ENCODE assay signal across 24 mouse cellular contexts in the genomic region with DNA sequence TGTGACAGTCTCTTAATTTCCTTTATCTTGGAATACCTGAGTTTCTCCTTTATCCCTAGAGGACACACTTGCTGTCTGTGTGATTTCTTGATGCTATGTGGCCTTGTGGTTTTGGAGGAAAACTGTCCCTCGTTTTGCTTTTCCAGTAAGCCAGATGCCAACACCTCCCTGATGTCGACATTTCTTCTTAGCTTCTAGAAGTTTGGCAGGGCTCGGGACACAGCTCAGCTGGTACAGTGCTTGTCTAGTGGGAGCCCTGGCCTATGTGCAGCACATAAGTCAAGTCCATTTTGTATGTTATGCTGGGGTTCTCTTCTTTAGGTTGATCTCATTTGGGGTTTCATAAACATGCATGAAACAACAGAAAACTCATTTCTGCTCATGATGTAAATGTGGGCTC.
"Had no signal": no experiment of that assay in that cellular context is flagged by ENCODE, and none has a peak within 500 bp of the region (broad histone marks: within the 10 kb centered on the region; RNA-seq: fewer than 3 reads in every experiment).

No protein-coding gene starts in this region.

- ATAC-seq: hindbrain, embryonic 16.5 days; inflammation-experienced regulatory T-cells, adult 6 months; intestine, embryonic 15.5 days; intestine, postnatal 0 days had no signal

- H3K9ac ChIP-seq: heart, embryonic 13.5 days; heart, embryonic 15.5 days; hindbrain, embryonic 12.5 days; hindbrain, embryonic 14.5 days; intestine, embryonic 15.5 days; limb, embryonic 13.5 days; limb, embryonic 15.5 days had no signal

- DNase-seq: gastrocnemius, adult 2 months; gastrocnemius, postnatal 10 days; gastrocnemius, postnatal 25 days; heart, adult 18-20 months; heart, postnatal 4 days; kidney, adult 18-20 months; kidney, adult 8-10 months; kidney, postnatal 10 days; kidney, postnatal 36 days; layer of hippocampus, adult 9-11 months; layer of hippocampus, postnatal 36 days; left cerebral cortex, postnatal 4 days had no signal

- H3K9me3 ChIP-seq: heart, embryonic 13.5 days; heart, embryonic 15.5 days; hindbrain, embryonic 10.5 days; hindbrain, embryonic 12.5 days; intestine, embryonic 15.5 days; limb, embryonic 13.5 days; limb, embryonic 15.5 days had no signal

- H3K36me3 ChIP-seq: heart, embryonic 13.5 days; heart, embryonic 15.5 days; hindbrain, embryonic 12.5 days; intestine, embryonic 15.5 days; limb, embryonic 13.5 days; limb, embryonic 15.5 days had no signal

- H3K4me3 ChIP-seq: gastrocnemius, adult 2 months; heart, embryonic 13.5 days; heart, embryonic 15.5 days; hindbrain, embryonic 10.5 days; hindbrain, embryonic 12.5 days; intestine, embryonic 15.5 days; limb, embryonic 13.5 days; limb, embryonic 15.5 days had no signal

- H3K27ac ChIP-seq: gastrocnemius, adult 2 months; heart, embryonic 13.5 days; heart, embryonic 15.5 days; hindbrain, embryonic 10.5 days; hindbrain, embryonic 12.5 days; hindbrain, embryonic 14.5 days; intestine, embryonic 15.5 days; limb, embryonic 13.5 days; limb, embryonic 15.5 days had no signal

- H3K4me2 ChIP-seq: heart, embryonic 11.5 days; heart, embryonic 13.5 days; heart, embryonic 15.5 days; hindbrain, embryonic 12.5 days; hindbrain, embryonic 14.5 days; intestine, embryonic 15.5 days; limb, embryonic 13.5 days; limb, embryonic 15.5 days had no signal

- H3K27me3 ChIP-seq: heart, embryonic 13.5 days; heart, embryonic 15.5 days; hindbrain, embryonic 12.5 days; intestine, embryonic 15.5 days; limb, embryonic 13.5 days; limb, embryonic 15.5 days had no signal
